Mouse (Mus musculus): ENCODE results near the gene Trappc6a. TPM values are rescaled to one million over a fixed set of nuclear protein-coding genes. Genes with fewer than 3 reads are reported as not detected.
A peak's percentile ranks its signal among the peaks of the same experiment; 100 is the strongest.

Gene Trappc6a
- polyA plus RNA-seq, 1 experiment from 2014 or later, result 45.7 TPM

- Histone ChIP-seq H3K36me3 (ENCODE audit: control insufficient read depth, insufficient read depth, low read length) (no peaks in the 10 kb centered on the region), H3K27me3 (ENCODE audit: control insufficient read depth, insufficient read depth, low read length) (no peaks in the 10 kb centered on the region), H3K4me2 (replicated peaks; ENCODE audit: low read depth, low read length) (no peak overlapping the region), H3K9ac (ENCODE audit: low read depth, low read length) (no peak overlapping the region), H3K9me3 (ENCODE audit: control insufficient read depth, low read length) (no peaks in the 10 kb centered on the region), H3K27ac (ENCODE audit: low read depth, low read length) (no peak overlapping the region), H3K4me1 (replicated peaks; ENCODE audit: control insufficient read depth, insufficient read depth, low read length) (peaks cover 10% of the 10 kb centered on the region), H3K4me3 (ENCODE audit: low read depth, low read length) (no peak overlapping the region)
- ATAC-seq (ENCODE audit: low FRiP score), result no peak
- no peak for DNase-seq (ENCODE audit: low spot score)
- WGBS, result 96% methylated on average over 6 of the region's 6 CpGs
These were observed 50.0 kb downstream of the Trappc6a start for GRCm38 (mm10) chr7:19557982-19558900.

GRCm38 (mm10) chr7:19558965-19559364 lies 50.8 kb downstream of the Trappc6a start:
- Histone ChIP-seq H3K4me2 (replicated peaks; ENCODE audit: low read depth, low read length) (no peak overlapping the region), H3K36me3 (ENCODE audit: control insufficient read depth, insufficient read depth, low read length) (no peaks in the 10 kb centered on the region), H3K27me3 (ENCODE audit: control insufficient read depth, insufficient read depth, low read length) (no peaks in the 10 kb centered on the region), H3K27ac (ENCODE audit: low read depth, low read length) (no peak overlapping the region), H3K9me3 (ENCODE audit: control insufficient read depth, low read length) (no peaks in the 10 kb centered on the region), H3K9ac (ENCODE audit: low read depth, low read length) (no peak overlapping the region), H3K4me3 (ENCODE audit: low read depth, low read length) (no peak overlapping the region; the same call in 1 of the 2 replicates), H3K4me1 (replicated peaks; ENCODE audit: control insufficient read depth, insufficient read depth, low read length) (peaks cover 10% of the 10 kb centered on the region)
- DNase-seq (ENCODE audit: low spot score), result peak; percentile 74
- WGBS, result 40% methylated on average over 2 of the region's 2 CpGs
- ATAC-seq (ENCODE audit: low FRiP score), result no peak

DNA sequence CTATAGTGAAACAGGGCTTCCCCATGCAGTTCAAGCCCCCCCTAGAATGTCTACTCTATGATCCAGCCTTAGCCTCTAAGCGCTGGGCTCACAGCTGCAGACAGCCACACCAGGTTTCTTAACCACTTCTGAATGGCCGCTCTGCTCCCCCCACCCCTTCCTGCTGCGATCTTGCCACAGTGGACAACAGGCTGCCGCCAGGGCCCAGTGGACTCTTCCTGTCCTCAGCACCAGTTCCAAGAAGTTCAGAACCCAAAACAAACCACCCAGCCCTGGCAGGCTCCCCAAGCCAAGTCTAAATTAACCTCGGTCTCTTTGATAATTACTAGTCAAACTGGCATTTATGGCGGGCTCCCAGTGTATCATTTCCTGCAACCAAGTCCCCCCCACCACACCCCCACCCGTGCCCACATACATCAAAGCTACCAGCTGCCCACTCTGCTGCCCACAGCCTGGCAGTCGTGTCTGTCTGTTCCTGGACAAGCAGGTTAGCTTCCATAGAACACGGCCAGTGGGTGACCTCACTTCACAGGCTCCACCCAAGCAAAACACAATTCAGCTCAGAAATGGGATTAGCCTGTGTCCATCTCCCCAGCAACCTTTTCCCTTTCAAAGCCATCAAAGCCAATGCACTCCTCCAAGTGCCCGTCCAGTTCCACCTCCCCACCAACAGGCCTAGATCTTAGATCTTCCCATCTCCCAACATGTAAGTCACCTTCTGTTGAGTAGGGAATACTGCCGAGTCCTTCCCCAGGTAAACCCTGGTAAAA lies 52.5 kb downstream of the Trappc6a start:
- 30% methylated on average over 11 of the region's 11 CpGs for WGBS
- peaks cover 8% of the 10 kb centered on the region for H3K36me3 ChIP-seq (ENCODE audit: control insufficient read depth, insufficient read depth, low read length)
- ATAC-seq (ENCODE audit: low FRiP score), result no peak

DNA sequence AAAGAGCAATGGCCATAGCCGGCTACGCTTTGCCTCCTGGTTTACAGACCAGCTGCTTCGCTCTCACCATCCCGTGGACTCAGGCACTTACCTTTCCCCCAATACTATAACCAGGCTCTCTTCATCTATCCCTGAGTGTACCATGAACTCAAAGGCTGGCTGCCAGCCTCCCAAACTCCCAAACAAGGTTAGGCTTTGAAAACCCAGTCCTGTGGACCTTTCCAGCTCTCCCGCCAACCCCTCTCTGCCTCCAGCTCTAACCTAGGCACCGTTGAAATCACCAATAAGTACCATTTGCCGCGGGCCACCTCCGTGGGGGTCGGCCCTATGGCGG lies 53.2 kb downstream of the Trappc6a start:
- Histone ChIP-seq H3K4me1 (replicated peaks; ENCODE audit: control insufficient read depth, insufficient read depth, low read length) (peaks cover 10% of the 10 kb centered on the region), H3K9me3 (ENCODE audit: control insufficient read depth, low read length) (no peaks in the 10 kb centered on the region), H3K36me3 (ENCODE audit: control insufficient read depth, insufficient read depth, low read length) (peaks cover 8% of the 10 kb centered on the region), H3K4me2 (replicated peaks; ENCODE audit: low read depth, low read length) (peak overlapping the region; percentile 96), H3K9ac (ENCODE audit: low read depth, low read length) (peak overlapping the region; percentile 81), H3K27me3 (ENCODE audit: control insufficient read depth, insufficient read depth, low read length) (no peaks in the 10 kb centered on the region), H3K27ac (ENCODE audit: low read depth, low read length) (peak overlapping the region; percentile 76; the same call in 1 of the 2 replicates), H3K4me3 (ENCODE audit: low read depth, low read length) (peak overlapping the region; percentile 85)
- under 1% methylated on average over 11 of the region's 11 CpGs for WGBS
- no peak for DNase-seq (ENCODE audit: low spot score)
- ATAC-seq (ENCODE audit: low FRiP score), result no peak

More for the DNA sequence above, 52.5 kb downstream of the Trappc6a start:
- Histone ChIP-seq H3K9me3 (ENCODE audit: control insufficient read depth, low read length) (no peaks in the 10 kb centered on the region), H3K4me1 (replicated peaks; ENCODE audit: control insufficient read depth, insufficient read depth, low read length) (peaks cover 10% of the 10 kb centered on the region), H3K4me3 (ENCODE audit: low read depth, low read length) (peak overlapping the region; percentile 85), H3K27ac (ENCODE audit: low read depth, low read length) (no peak overlapping the region), H3K4me2 (replicated peaks; ENCODE audit: low read depth, low read length) (peak overlapping the region; percentile 96), H3K9ac (ENCODE audit: low read depth, low read length) (peak overlapping the region; percentile 81), H3K27me3 (ENCODE audit: control insufficient read depth, insufficient read depth, low read length) (no peaks in the 10 kb centered on the region)
- DNase-seq (ENCODE audit: low spot score), result peak; percentile 28

GRCm38 (mm10) chr7:19561765-19562642 lies 53.8 kb downstream of the Trappc6a start:
- peak; percentile 93 for ATAC-seq (ENCODE audit: low FRiP score)
- peaks cover 10% of the 10 kb centered on the region for H3K4me1 ChIP-seq (replicated peaks; ENCODE audit: control insufficient read depth, insufficient read depth, low read length)
- peak overlapping the region; percentile 85 for H3K4me3 ChIP-seq (ENCODE audit: low read depth, low read length)
- DNase-seq (ENCODE audit: low spot score), result peak; percentile 98
- peaks cover 8% of the 10 kb centered on the region for H3K36me3 ChIP-seq (ENCODE audit: control insufficient read depth, insufficient read depth, low read length)
- H3K27me3 ChIP-seq (ENCODE audit: control insufficient read depth, insufficient read depth, low read length), result no peaks in the 10 kb centered on the region
- peak overlapping the region; percentile 81 for H3K9ac ChIP-seq (ENCODE audit: low read depth, low read length)
- H3K9me3 ChIP-seq (ENCODE audit: control insufficient read depth, low read length), result no peaks in the 10 kb centered on the region
- H3K4me2 ChIP-seq (replicated peaks; ENCODE audit: low read depth, low read length), result peak overlapping the region; percentile 96
- peak overlapping the region; percentile 76 for H3K27ac ChIP-seq (ENCODE audit: low read depth, low read length)
- under 1% methylated on average over 102 of the region's 102 CpGs for WGBS

GRCm38 (mm10) chr7:19562643-19563410 lies 54.6 kb downstream of the Trappc6a start, which contains the start of gene Ppp1r37:
Gene Ppp1r37, minus strand, starts transcription at chr7:19563076.
- H3K27me3 ChIP-seq (ENCODE audit: control insufficient read depth, insufficient read depth, low read length), result no peaks in the 10 kb centered on the region
- H3K9me3 ChIP-seq (ENCODE audit: control insufficient read depth, low read length), result no peaks in the 10 kb centered on the region
- ATAC-seq (ENCODE audit: low FRiP score) (peak; percentile 48; the same call in 1 of the 2 replicates), DNase-seq (ENCODE audit: low spot score) (peak; percentile 54)
- peak within 1 kb of the TSS; percentile 96 for H3K4me2 ChIP-seq (replicated peaks; ENCODE audit: low read depth, low read length)
- peak within 1 kb of the TSS; percentile 81 for H3K9ac ChIP-seq (ENCODE audit: low read depth, low read length)
- H3K36me3 ChIP-seq (ENCODE audit: control insufficient read depth, insufficient read depth, low read length), result peaks cover 8% of the 10 kb centered on the region
- peak within 1 kb of the TSS; percentile 85 for H3K4me3 ChIP-seq (ENCODE audit: low read depth, low read length)
- H3K4me1 ChIP-seq (replicated peaks; ENCODE audit: control insufficient read depth, insufficient read depth, low read length), result peaks cover 10% of the 10 kb centered on the region
- H3K27ac ChIP-seq (ENCODE audit: low read depth, low read length), result peak within 1 kb of the TSS; percentile 76
- 5% methylated on average over 19 of the region's 19 CpGs for WGBS

GRCm38 (mm10) chr7:19563884-19564283 lies 55.7 kb downstream of the Trappc6a start:
- no peak for DNase-seq (ENCODE audit: low spot score)
- Histone ChIP-seq H3K4me1 (replicated peaks; ENCODE audit: control insufficient read depth, insufficient read depth, low read length) (peaks cover 10% of the 10 kb centered on the region), H3K27me3 (ENCODE audit: control insufficient read depth, insufficient read depth, low read length) (no peaks in the 10 kb centered on the region), H3K4me3 (ENCODE audit: low read depth, low read length) (no peak overlapping the region), H3K27ac (ENCODE audit: low read depth, low read length) (no peak overlapping the region), H3K4me2 (replicated peaks; ENCODE audit: low read depth, low read length) (no peak overlapping the region), H3K9me3 (ENCODE audit: control insufficient read depth, low read length) (no peaks in the 10 kb centered on the region), H3K9ac (ENCODE audit: low read depth, low read length) (no peak overlapping the region), H3K36me3 (ENCODE audit: control insufficient read depth, insufficient read depth, low read length) (peaks cover 12% of the 10 kb centered on the region)
- WGBS, result 90% methylated on average over 3 of the region's 3 CpGs
- ATAC-seq (ENCODE audit: low FRiP score), result no peak

Measured in hindbrain, embryonic 11.5 days (tissue).